Mouse (Mus musculus): ENCODE data around the gene Ercc5. TPM values are rescaled to one million over a fixed set of nuclear protein-coding genes. Genes with fewer than 3 reads are reported as not detected.

The Ercc5 gene
- polyA plus RNA-seq (2017; shearing (Covaris generic)) = 28.5 TPM

DNA sequence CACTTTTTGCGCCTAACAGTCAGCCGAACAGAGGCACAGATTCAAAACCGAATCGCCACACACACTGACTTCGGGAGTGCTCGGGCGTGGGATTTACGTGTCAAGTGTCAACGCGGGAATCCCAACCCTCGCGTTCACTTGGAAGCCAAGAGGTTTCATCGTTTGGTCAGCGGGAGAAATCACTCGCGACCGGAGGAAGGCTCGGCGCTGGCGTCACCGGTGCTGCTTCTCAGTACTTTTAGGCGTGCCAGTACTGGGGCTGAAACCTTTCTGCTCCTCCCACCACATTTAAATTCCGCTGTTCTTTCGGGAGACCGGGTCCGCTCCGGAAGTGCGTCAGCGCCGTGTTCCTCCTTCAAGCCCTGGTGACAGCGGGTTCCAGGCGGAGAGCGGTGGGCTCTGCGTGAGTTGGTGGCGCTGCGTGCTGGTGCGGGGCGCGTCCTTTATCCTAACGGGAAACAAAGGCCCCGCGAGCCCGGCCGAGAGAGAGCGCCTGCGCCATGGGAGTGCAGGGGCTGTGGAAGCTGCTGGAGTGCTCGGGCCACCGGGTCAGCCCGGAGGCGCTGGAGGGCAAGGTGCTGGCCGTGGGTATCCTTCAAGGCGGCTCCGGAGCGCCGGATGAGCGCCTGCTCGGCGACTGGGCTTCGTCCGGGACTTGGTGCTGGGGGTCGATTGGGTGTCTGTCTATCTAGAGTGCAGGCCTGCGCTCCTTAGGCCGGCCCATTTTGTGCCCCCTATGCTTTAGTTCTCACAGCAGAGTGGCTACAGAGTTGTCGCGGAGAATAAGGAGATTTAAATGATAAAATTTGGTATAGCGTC lies at the start of gene Ercc5:
Ercc5 (plus strand) TSS at position 182 of the 819 bp plus-strand sequence.

DNA sequence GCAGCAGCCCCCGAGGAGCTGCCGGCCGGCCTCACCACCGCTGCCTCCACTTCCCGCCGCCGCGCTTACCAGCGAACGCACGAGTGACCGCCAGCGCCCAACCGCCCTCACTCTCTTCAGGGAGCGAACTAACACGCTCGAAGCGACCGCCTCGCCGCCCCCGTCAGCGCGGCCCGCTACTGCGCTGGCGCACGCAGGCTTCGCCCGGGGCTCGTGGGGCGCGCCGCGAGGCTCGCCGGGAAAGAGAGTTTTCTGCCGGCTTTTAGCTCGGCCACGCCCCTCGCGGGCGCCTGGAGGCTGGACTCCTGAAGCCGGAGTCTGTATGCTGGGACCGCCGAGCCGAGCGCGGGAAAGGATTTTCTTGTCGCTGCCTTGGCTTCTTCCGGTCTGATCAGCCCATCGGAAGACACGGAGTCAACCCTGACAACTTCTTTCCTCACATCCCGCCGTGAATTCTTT lies 45.3 kb upstream of the Ercc5 start, which contains the start of gene Tex30:
Tex30 (minus strand) TSS at position 183 of the 459 bp plus-strand sequence.

DNA sequence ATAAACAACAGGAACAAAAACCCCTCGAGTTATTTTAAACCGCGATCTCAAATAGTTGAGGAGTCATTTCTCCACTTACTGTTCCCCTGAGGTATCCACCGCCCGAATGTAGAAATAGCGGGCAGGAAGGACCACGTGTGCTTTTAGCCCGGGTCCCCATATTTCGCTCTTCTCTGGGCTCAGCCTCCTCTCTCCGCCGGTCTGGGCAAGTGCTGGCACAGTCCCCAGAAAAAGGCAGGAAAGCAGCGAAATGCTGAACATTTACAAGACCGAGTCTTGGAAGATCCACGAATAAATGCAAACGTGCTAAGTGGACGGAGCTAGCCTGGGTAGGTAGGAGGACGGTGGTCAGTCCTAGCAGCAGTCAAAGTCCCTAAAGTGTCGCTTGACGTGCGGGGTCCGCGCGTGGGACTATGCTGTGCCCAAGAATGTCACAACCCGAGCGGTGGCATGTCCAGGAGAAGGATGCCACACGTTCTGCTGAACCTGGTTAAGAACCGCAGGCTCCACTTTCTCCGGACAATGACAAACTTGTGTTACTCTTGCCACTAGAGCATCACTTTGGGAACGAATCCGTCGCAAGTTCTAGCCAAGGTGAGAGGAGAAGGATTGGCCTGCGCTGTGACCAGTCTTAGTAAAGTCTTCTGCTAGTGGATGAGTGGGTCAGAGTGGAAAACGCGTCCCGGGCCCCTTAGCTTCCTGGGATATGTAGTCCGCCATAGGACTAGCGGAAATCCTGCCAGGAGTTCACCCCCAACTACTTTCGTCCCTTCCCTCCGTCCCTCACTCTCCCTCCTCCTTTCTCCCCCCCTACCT lies 29.1 kb upstream of the Ercc5 start, which contains the start of the genes Kdelc1 and Bivm:
Kdelc1 (minus strand) TSS at position 570 of the 816 bp plus-strand sequence.
Bivm (plus strand) TSS at position 719 of the 816 bp plus-strand sequence.

DNA sequence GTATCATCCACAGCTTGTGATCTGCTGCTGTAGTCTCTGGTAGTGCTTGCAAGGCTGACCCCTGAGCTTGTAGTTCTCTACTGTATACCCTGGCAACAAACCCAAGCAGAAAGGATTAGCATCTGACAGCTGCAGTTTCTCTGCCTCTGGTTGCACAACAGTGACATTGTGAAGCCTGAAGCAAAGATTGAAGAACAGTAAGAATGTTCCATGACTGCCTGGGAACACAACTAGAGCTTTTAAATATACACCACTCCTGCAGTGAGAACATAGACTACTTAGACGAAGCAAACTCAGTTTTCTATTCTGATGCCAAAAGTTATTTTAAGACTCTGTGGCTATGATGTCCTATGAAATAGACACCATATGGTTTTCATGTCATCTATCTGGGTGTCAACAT lies 71.3 kb downstream of the Ercc5 start, which contains the start of gene Mettl21e:
Mettl21e (minus strand) TSS at position 86 of the 400 bp plus-strand sequence.

Other genes with a start within 250 kb of the Ercc5 start
- gene Tpp2, start 214.1 kb upstream of the Ercc5 start, polyA plus RNA-seq (2017; shearing (Covaris generic)) = 198 TPM
- 0.41 TPM for gene Mettl21c, start 127.7 kb upstream of the Ercc5 start, polyA plus RNA-seq (2017; shearing (Covaris generic))
- 0.17 TPM for gene Gm8251, start 85.8 kb upstream of the Ercc5 start, polyA plus RNA-seq (2017; shearing (Covaris generic))
- gene Tex30, start 45.3 kb upstream of the Ercc5 start, polyA plus RNA-seq (2017; shearing (Covaris generic)) = 53.6 TPM
- gene Kdelc1, start 28.9 kb upstream of the Ercc5 start, polyA plus RNA-seq (2017; shearing (Covaris generic)) = 22.9 TPM
- 18.1 TPM for gene Bivm, start 28.8 kb upstream of the Ercc5 start, polyA plus RNA-seq (2017; shearing (Covaris generic))
- gene Mettl21e, start 71.2 kb downstream of the Ercc5 start, polyA plus RNA-seq (2017; shearing (Covaris generic)) = not detected

All from inflammation-experienced regulatory T-cells, adult 16 weeks (primary cell).